Mouse (Mus musculus): ENCODE data around the gene Mtmr12. TPM values are rescaled to one million over a fixed set of nuclear protein-coding genes. Genes with fewer than 3 reads are reported as not detected.

Mtmr12 gene
- total RNA-seq (2023): 10 to 100 TPM; 30.6 to 31.5 TPM

GRCm38 (mm10) chr15:12204319-12205159 lies at the start of gene Mtmr12:
TSS of gene Mtmr12 (plus strand) at chr15:12205028.

GRCm38 (mm10) chr15:12321091-12321787 lies 116.4 kb downstream of the Mtmr12 start, which contains the start of gene Golph3:
TSS of gene Golph3 (plus strand) at chr15:12321450.

GRCm38 (mm10) chr15:12321788-12322621 lies 117.2 kb downstream of the Mtmr12 start, which contains the start of gene 1810049J17Rik:
TSS of gene 1810049J17Rik (minus strand) at chr15:12321899.

Other genes with a start within 250 kb of the Mtmr12 start
- 100 to 1,000 TPM; 310 to 323 TPM for gene Sub1, start 208.0 kb upstream of the Mtmr12 start, total RNA-seq (2023)
- 100 to 1,000 TPM; 102 to 114 TPM for gene Zfr, start 87.2 kb upstream of the Mtmr12 start, total RNA-seq (2023)
- 10 to 100 TPM; 98.2 to 99.2 TPM for gene Golph3, start 116.4 kb downstream of the Mtmr12 start, total RNA-seq (2023)
- gene 1810049J17Rik, start 116.9 kb downstream of the Mtmr12 start, total RNA-seq (2023): 1 to 10 TPM in 1 of 2 experiments, not detected in 1; 2.5 TPM